Mouse (Mus musculus): ENCODE results near the gene Aifm2. TPM values are rescaled to one million over a fixed set of nuclear protein-coding genes. Genes with fewer than 3 reads are reported as not detected.
A peak's percentile ranks its signal among the peaks of the same experiment; 100 is the strongest.

Gene Aifm2
- polyA plus RNA-seq, 1 experiment from 2014 or later: 5.0 TPM

- DNase-seq (ENCODE audit: low spot score): peak; percentile 59
- Histone ChIP-seq H3K36me3 (ENCODE audit: control insufficient read depth, insufficient read depth, low read length) (peaks cover 44% of the 10 kb centered on the region), H3K4me2 (replicated peaks; ENCODE audit: low read depth, low read length) (no peak overlapping the region), H3K9me3 (ENCODE audit: control insufficient read depth, low read length) (no peaks in the 10 kb centered on the region), H3K27me3 (ENCODE audit: control insufficient read depth, insufficient read depth, low read length) (no peaks in the 10 kb centered on the region), H3K9ac (ENCODE audit: low read depth, low read length) (no peak overlapping the region), H3K4me1 (replicated peaks; ENCODE audit: control insufficient read depth, insufficient read depth, low read length) (no peaks in the 10 kb centered on the region), H3K4me3 (ENCODE audit: low read depth, low read length) (no peak overlapping the region), H3K27ac (ENCODE audit: low read depth, low read length) (no peak overlapping the region)
- no peak for ATAC-seq (ENCODE audit: low FRiP score)
- 91% methylated on average over 4 of the region's 4 CpGs for whole genome bisulfite sequencing
These were observed 30.1 kb downstream of the Aifm2 start for GRCm38 (mm10) chr10:61745133-61745532.

- Histone ChIP-seq H3K9ac (ENCODE audit: low read depth, low read length) (no peak overlapping the region), H3K27me3 (ENCODE audit: control insufficient read depth, insufficient read depth, low read length) (no peaks in the 10 kb centered on the region), H3K9me3 (ENCODE audit: control insufficient read depth, low read length) (no peaks in the 10 kb centered on the region), H3K27ac (ENCODE audit: low read depth, low read length) (no peak overlapping the region), H3K36me3 (ENCODE audit: control insufficient read depth, insufficient read depth, low read length) (peaks cover 38% of the 10 kb centered on the region), H3K4me2 (replicated peaks; ENCODE audit: low read depth, low read length) (no peak overlapping the region), H3K4me1 (replicated peaks; ENCODE audit: control insufficient read depth, insufficient read depth, low read length) (no peaks in the 10 kb centered on the region), H3K4me3 (ENCODE audit: low read depth, low read length) (no peak overlapping the region)
- 92% methylated on average over 13 of the region's 13 CpGs for WGBS
- DNase-seq (ENCODE audit: low spot score) (no peak), ATAC-seq (ENCODE audit: low FRiP score) (no peak)
These were observed 32.2 kb downstream of the Aifm2 start for GRCm38 (mm10) chr10:61747302-61747701.

- Histone ChIP-seq H3K4me2 (replicated peaks; ENCODE audit: low read depth, low read length) (no peak overlapping the region), H3K27me3 (ENCODE audit: control insufficient read depth, insufficient read depth, low read length) (no peaks in the 10 kb centered on the region), H3K9ac (ENCODE audit: low read depth, low read length) (no peak overlapping the region), H3K36me3 (ENCODE audit: control insufficient read depth, insufficient read depth, low read length) (peaks cover 33% of the 10 kb centered on the region), H3K27ac (ENCODE audit: low read depth, low read length) (no peak overlapping the region), H3K4me3 (ENCODE audit: low read depth, low read length) (no peak overlapping the region), H3K9me3 (ENCODE audit: control insufficient read depth, low read length) (no peaks in the 10 kb centered on the region), H3K4me1 (replicated peaks; ENCODE audit: control insufficient read depth, insufficient read depth, low read length) (no peaks in the 10 kb centered on the region)
- ATAC-seq (ENCODE audit: low FRiP score) (peak; percentile 38; the same call in 1 of the 2 replicates), DNase-seq (ENCODE audit: low spot score) (no peak)
- 79% methylated on average over 9 of the region's 9 CpGs for WGBS
These were observed 35.0 kb downstream of the Aifm2 start for GRCm38 (mm10) chr10:61750014-61750413.

DNA sequence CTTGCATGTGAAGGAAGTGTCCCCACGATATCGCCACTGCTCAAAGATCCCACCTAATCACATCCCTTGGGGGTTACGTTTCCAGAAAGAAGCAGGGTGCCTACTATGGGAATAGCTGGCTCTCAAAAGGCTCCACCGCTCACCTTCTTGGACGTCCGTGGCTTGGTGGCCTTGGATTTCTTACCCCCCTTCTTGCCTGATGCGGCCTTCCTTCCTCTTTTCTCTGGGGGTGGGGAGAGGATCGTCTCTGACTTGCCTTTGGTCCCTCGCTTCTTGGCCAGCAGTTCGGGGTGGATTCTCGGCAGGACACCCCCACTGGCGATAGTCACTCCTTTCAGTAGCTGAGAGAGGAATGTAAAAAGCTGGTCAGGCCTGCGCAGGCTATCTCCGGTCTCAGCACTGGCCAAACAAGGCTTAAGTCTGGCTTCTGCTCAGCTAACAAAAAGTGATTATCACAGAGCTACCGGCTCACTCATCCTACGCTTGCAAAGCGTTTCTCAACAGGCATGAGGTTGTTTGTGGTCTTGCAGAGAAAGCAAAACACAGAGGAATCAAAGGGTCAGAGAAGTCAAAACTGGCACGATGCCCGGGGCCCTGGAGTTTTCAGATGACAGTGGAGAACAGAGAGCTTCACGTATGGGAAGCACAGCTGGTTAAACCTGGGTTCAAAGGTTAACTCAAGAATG lies 36.6 kb downstream of the Aifm2 start:
- ATAC-seq (ENCODE audit: low FRiP score) (no peak), DNase-seq (ENCODE audit: low spot score) (no peak)
- WGBS: 88% methylated on average over 20 of the region's 20 CpGs
- Histone ChIP-seq H3K4me2 (replicated peaks; ENCODE audit: low read depth, low read length) (no peak overlapping the region), H3K27me3 (ENCODE audit: control insufficient read depth, insufficient read depth, low read length) (no peaks in the 10 kb centered on the region), H3K27ac (ENCODE audit: low read depth, low read length) (no peak overlapping the region), H3K4me1 (replicated peaks; ENCODE audit: control insufficient read depth, insufficient read depth, low read length) (no peaks in the 10 kb centered on the region), H3K9ac (ENCODE audit: low read depth, low read length) (no peak overlapping the region), H3K36me3 (ENCODE audit: control insufficient read depth, insufficient read depth, low read length) (peaks cover 20% of the 10 kb centered on the region), H3K9me3 (ENCODE audit: control insufficient read depth, low read length) (no peaks in the 10 kb centered on the region), H3K4me3 (ENCODE audit: low read depth, low read length) (no peak overlapping the region)

GRCm38 (mm10) chr10:61753071-61753470 lies 38.0 kb downstream of the Aifm2 start:
- DNase-seq (ENCODE audit: low spot score): no peak
- ATAC-seq (ENCODE audit: low FRiP score): no peak
- Histone ChIP-seq H3K4me2 (replicated peaks; ENCODE audit: low read depth, low read length) (no peak overlapping the region), H3K9ac (ENCODE audit: low read depth, low read length) (no peak overlapping the region), H3K36me3 (ENCODE audit: control insufficient read depth, insufficient read depth, low read length) (peaks cover 11% of the 10 kb centered on the region), H3K27ac (ENCODE audit: low read depth, low read length) (no peak overlapping the region), H3K9me3 (ENCODE audit: control insufficient read depth, low read length) (no peaks in the 10 kb centered on the region), H3K4me1 (replicated peaks; ENCODE audit: control insufficient read depth, insufficient read depth, low read length) (no peaks in the 10 kb centered on the region), H3K4me3 (ENCODE audit: low read depth, low read length) (no peak overlapping the region), H3K27me3 (ENCODE audit: control insufficient read depth, insufficient read depth, low read length) (no peaks in the 10 kb centered on the region)
- 97% methylated on average over 23 of the region's 23 CpGs for WGBS

DNA sequence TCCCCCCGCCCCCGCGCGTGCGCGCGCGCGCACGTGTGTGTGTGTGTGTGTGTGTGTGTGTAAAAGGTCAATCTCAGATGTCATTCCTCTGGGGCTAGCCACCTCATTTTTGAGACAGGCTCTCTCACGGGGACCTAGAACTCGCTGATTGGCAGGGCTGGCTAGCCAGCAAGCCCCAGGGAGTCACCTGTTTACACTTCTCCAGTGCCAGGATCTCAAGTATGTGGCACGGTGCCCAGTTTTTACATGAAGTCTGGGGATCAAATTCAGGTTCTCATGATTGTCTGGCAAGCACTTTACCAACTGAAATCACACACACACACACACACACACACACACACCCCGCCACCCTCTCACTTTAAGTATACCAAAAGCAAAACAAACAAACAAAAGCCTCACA lies 42.0 kb downstream of the Aifm2 start:
- Histone ChIP-seq H3K4me3 (ENCODE audit: low read depth, low read length) (no peak overlapping the region), H3K9ac (ENCODE audit: low read depth, low read length) (no peak overlapping the region), H3K4me1 (replicated peaks; ENCODE audit: control insufficient read depth, insufficient read depth, low read length) (no peaks in the 10 kb centered on the region), H3K27me3 (ENCODE audit: control insufficient read depth, insufficient read depth, low read length) (no peaks in the 10 kb centered on the region), H3K27ac (ENCODE audit: low read depth, low read length) (no peak overlapping the region), H3K36me3 (ENCODE audit: control insufficient read depth, insufficient read depth, low read length) (peaks cover 11% of the 10 kb centered on the region; the same call in 1 of the 2 replicates), H3K4me2 (replicated peaks; ENCODE audit: low read depth, low read length) (no peak overlapping the region), H3K9me3 (ENCODE audit: control insufficient read depth, low read length) (no peaks in the 10 kb centered on the region)
- WGBS: 91% methylated on average over 14 of the region's 14 CpGs
- DNase-seq (ENCODE audit: low spot score) (no peak), ATAC-seq (ENCODE audit: low FRiP score) (no peak)

- WGBS: 94% methylated on average over 2 of the region's 2 CpGs
- DNase-seq (ENCODE audit: low spot score): no peak
- no peak overlapping the region for H3K4me2 ChIP-seq (replicated peaks; ENCODE audit: low read depth, low read length)
- no peaks in the 10 kb centered on the region for H3K4me1 ChIP-seq (replicated peaks; ENCODE audit: control insufficient read depth, insufficient read depth, low read length)
- H3K9me3 ChIP-seq (ENCODE audit: control insufficient read depth, low read length): no peaks in the 10 kb centered on the region
- no peak overlapping the region for H3K4me3 ChIP-seq (ENCODE audit: low read depth, low read length)
- ATAC-seq (ENCODE audit: low FRiP score): no peak
- no peak overlapping the region for H3K9ac ChIP-seq (ENCODE audit: low read depth, low read length)
- no peak overlapping the region for H3K27ac ChIP-seq (ENCODE audit: low read depth, low read length)
- peaks cover 8% of the 10 kb centered on the region; the same call in 1 of the 2 replicates for H3K36me3 ChIP-seq (ENCODE audit: control insufficient read depth, insufficient read depth, low read length)
- H3K27me3 ChIP-seq (ENCODE audit: control insufficient read depth, insufficient read depth, low read length): no peaks in the 10 kb centered on the region
These were observed 43.8 kb downstream of the Aifm2 start for GRCm38 (mm10) chr10:61758904-61759303.

- no peak overlapping the region for H3K27ac ChIP-seq (ENCODE audit: low read depth, low read length)
- H3K27me3 ChIP-seq (ENCODE audit: control insufficient read depth, insufficient read depth, low read length): no peaks in the 10 kb centered on the region
- DNase-seq (ENCODE audit: low spot score): no peak
- H3K4me1 ChIP-seq (replicated peaks; ENCODE audit: control insufficient read depth, insufficient read depth, low read length): no peaks in the 10 kb centered on the region
- H3K4me2 ChIP-seq (replicated peaks; ENCODE audit: low read depth, low read length): no peak overlapping the region
- H3K9ac ChIP-seq (ENCODE audit: low read depth, low read length): no peak overlapping the region
- H3K9me3 ChIP-seq (ENCODE audit: control insufficient read depth, low read length): no peaks in the 10 kb centered on the region
- no peak overlapping the region for H3K4me3 ChIP-seq (ENCODE audit: low read depth, low read length)
- ATAC-seq (ENCODE audit: low FRiP score): no peak
- peaks cover 7% of the 10 kb centered on the region; the same call in 1 of the 2 replicates for H3K36me3 ChIP-seq (ENCODE audit: control insufficient read depth, insufficient read depth, low read length)
- 63% methylated on average over 6 of the region's 6 CpGs for WGBS
These were observed 44.8 kb downstream of the Aifm2 start for GRCm38 (mm10) chr10:61759869-61760268.

DNA sequence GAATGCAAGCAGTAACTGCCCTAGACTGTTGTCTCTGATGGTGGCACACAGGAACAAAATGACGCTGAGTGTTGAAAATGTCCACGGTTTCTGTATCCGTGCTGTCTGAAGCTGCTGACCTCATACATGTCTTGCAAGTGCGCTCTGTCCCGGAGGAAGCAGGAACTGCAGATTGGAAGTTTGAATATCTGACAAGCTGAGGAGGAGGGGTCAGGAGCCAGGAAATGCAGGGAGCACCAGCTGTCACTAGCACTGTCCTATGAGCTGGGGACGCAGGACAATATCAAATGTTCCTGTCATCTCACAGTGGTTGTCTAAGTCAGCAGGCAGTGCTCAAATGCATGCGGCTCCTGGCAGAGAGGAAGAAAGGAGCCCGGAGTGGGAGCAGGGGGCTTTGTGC lies 49.6 kb downstream of the Aifm2 start:
- Histone ChIP-seq H3K4me1 (replicated peaks; ENCODE audit: control insufficient read depth, insufficient read depth, low read length) (no peaks in the 10 kb centered on the region; the same call in 1 of the 2 replicates), H3K36me3 (ENCODE audit: control insufficient read depth, insufficient read depth, low read length) (no peaks in the 10 kb centered on the region), H3K27ac (ENCODE audit: low read depth, low read length) (no peak overlapping the region), H3K9ac (ENCODE audit: low read depth, low read length) (no peak overlapping the region), H3K4me2 (replicated peaks; ENCODE audit: low read depth, low read length) (no peak overlapping the region), H3K9me3 (ENCODE audit: control insufficient read depth, low read length) (no peaks in the 10 kb centered on the region), H3K4me3 (ENCODE audit: low read depth, low read length) (no peak overlapping the region), H3K27me3 (ENCODE audit: control insufficient read depth, insufficient read depth, low read length) (peaks cover 4% of the 10 kb centered on the region; the same call in 1 of the 2 replicates)
- ATAC-seq (ENCODE audit: low FRiP score): no peak
- 75% methylated on average over 8 of the region's 8 CpGs for WGBS
- no peak for DNase-seq (ENCODE audit: low spot score)

All from hindbrain, embryonic 11.5 days (tissue).